Mouse (Mus musculus) heart, postnatal 36 days (tissue): ENCODE results near the gene Ccdc126. TPM values are rescaled to one million over a fixed set of nuclear protein-coding genes. Genes with fewer than 3 reads are reported as not detected.
A peak's percentile ranks its signal among the peaks of the same experiment; 100 is the strongest.

Source experiments
- DNase-seq, 2 experiments: peaks; one replicate each; pipeline ENCODE4 v3.0.0; 2021 to 2022
- intact Hi-C: fragments of 180-260 bp; cut with DNase I; formaldehyde crosslinking; loops from one replicate; pipeline ENCODE4 v1.15.1; 2025
- total RNA-seq, 2 experiments: library from RNA; stranded (reverse); gene quantifications; 2 replicates each; pipeline ENCODE4 v1.2.3; 2021

Ccdc126 gene
- total RNA-seq, 2 experiments from 2014 or later, result 4.4 to 4.6 TPM

DNA sequence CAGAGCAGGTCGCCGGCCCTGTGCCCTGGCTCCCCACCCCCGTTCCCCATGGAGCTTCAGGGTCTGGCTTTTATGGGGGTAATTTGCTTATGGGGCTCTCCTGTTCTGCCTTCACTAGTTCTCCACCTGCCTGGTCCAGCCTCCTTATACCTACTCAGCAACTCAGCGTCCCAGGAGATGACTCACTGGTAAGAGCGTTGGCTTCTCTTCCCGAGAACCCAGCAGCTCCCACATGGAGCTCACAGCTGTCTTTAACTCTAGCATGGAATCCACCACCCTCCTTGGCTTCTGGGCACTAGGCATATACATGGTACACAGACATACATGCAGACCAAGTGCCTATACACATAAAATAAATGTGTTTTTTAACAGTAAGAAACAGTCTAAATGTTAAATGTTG lies 20.1 kb downstream of the Ccdc126 start:
- no peak for DNase-seq
- intact Hi-C loops, result no loop called here

DNA sequence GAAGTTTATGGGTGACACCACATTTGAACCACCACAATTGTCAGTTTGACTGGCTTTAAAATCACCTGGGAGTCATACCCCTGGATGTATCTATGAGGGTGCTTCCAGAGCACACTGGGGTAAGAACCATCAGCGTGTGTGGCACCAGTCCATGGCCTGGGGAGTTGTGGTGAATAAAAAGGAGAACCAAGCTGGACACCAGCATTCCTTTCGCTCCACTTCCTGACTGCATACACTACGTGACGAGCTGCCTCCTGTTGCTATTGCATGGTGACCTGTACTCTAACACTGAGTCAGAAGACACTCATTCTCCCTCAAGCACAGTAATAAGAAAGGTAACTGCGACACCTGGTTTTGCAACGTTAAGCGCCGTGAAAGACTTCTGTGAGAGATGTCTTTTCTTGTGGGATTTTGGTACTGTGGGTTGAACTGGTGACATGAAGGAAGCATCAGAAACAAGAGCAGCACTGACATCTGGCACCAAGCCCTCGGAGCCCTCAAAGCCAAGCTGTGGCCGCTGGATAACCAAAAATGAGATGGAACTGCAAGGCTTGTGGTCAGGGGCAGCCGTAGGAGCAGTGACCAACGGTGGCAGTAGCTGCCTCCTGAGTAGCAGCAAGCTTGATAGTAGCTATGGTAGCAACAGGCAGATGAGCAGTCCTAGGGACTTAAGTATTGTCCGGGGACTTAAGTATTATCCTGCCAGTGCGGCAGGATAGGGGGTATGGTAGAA lies 24.8 kb downstream of the Ccdc126 start:
- intact Hi-C loops, result no loop called here
- no peak for DNase-seq

DNA sequence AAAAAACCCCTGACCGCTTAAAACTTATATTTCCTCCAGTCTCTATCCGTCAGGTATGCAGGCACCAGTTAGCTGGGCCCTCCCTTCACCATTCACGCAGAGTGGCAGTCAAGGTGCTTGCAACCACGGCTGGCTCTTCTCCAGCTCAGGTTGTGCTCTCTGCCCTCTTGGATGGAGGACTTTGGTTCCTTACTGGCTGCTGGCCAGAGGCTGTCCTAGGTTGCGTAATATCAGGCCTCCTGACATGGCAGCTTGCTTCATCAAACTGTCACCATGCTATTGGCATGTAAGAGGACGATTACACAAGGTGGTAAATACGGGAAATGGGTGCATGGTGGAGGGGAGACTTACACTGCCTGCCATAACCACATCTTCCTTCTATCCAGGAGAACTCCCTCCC lies 30.8 kb downstream of the Ccdc126 start:
- intact Hi-C loops, result no loop called here
- DNase-seq, result no peak

DNA sequence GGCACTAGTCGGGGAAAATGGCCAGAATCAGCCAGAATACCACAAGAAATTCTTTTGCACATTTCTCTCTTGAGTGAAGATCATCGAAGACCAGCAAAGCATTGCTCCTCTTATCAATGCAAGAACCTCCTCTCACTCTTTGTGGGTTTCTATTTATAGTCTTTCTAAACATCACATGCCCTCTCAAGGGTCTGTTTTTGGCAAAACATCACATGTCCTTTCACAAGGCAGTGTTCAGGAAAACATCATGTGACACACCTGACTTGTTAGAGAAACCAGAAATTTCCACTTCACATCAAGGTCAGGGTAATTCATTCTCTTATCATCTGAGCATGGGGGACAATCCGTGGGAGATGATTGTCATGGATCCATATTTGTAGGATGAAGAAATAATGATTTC lies 35.5 kb downstream of the Ccdc126 start:
- DNase-seq, result no peak
- intact Hi-C loops, result no loop called here

DNA sequence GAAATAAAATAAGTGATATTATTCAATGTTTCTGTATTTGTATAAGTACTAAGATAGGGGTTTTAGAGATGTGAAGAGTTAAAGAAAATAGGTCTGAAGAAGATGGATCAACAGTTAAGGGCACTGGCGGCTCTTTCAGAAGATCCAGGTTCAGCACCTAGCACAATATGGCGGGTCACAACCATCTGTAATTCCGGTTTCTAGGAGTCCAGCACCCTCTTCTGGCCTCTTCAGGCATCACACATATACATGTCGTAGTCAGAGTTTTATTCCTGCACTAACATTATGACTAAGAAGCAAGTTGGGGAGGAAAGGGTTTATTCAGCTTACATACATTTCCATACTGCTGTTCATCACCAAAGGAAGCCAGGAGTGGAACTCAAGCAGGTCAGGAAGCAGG lies 36.1 kb downstream of the Ccdc126 start:
- DNase-seq, result no peak
- intact Hi-C loops, result no loop called here

DNA sequence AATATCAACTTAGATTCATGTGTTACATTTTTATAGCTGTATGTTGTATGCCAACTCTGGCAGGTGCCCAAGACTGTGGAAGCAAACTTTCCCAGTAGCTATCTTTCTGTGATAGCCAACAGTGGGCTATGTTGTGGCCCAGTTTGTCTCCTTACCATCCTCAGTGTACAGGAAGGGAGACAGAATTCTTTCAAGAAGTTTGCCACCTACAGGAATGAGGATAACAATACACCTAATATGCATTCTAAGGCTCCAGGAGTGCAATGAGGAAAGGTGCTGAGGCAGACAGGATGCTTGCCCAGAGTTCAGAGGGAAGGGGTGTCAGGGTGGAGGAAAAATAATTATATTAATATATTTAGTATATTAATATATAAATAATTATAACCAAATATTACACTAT lies 41.3 kb downstream of the Ccdc126 start:
- intact Hi-C loops, result no loop called here
- DNase-seq, result no peak

DNA sequence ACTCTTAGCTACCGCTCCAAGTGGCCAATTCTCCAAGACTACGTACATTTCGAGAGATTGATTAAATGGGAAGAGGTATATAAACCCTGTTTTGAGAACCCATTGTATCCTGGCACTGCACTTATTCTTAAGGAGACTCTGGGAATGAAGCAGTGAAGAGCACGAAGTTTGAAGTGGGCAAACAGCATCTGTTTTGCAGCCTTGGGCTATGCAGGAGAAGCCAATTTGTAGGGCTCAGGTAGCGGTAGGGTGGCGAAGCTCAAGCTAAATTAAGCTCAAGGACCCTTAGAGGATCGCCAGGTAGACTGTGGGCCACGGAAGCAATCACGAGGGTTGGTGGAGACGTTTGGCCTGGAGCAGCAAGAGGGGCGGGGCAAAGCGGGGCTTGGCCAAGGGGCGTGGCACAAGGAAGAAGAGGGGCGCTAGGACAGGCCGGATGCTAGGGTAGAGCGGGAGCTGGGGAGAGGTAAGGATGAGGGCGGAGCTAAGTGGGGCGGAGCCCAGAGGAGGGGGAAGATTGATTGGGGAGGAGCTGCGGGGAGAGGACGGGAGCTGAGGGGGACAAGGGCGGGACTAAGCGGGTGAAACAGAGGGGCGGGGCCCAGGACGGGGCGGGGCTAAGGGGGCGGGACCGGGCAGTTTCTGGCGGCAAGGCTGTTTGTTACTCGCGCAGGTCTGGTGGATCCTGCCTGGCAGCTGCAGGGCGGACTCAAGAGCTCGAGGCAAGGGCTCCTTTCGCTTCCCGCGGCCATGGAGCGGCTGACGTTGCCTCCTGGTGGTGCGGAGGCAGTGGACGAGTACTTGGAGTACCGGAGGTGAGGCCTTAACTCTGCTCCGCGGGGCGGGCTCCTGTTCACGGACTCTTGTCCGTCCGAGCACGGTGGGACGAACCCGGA lies 48.3 kb downstream of the Ccdc126 start, which contains the start of gene Fam221a:
Gene Fam221a (plus strand): TSS at position 581 of the 896 bp plus-strand sequence.
- DNase-seq, result peak; percentile 81 to 82
- intact Hi-C loops, result loop anchor here (2.0 kb wide), 1 partner anchor 47 kb away; no protein-coding TSS in a partner anchor

DNA sequence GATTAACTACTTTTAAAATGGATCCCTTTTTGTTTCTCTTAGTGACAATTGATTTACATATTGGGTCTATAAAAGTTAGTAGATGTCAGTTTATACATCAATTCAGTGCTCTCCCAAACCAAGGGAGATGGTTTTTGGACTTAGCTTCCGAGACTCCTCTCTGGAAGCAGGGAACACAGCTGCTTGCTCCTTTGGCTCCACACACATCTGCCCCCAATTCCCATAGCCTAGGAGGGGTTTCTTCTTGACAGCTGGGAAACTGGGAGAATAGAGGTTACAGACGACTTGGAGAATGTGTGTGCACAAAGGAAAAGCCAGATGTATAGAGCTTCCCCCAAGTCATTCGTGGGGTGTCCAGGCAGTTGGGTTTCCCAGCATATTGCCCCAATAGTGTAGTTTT lies 49.1 kb downstream of the Ccdc126 start:
- intact Hi-C loops, result no loop called here
- no peak for DNase-seq

DNA sequence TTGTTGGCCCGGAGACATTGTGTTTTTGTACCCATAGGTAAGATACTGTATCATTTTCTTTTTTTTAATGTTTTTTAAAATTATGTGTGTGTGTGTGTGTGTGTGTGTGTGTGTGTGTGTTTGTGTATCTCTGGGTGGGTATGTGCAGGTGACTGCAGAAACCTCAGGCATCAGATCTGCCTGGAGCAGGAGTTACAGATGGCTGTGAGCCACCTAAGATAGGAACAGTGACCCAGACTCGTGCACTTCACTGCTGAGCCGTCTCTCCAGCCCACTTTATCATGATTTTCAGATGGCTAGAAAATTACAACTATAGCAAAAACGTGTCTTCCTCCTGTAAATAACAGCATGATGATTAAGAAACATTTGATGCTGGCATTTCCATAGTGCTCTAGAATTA lies 53.6 kb downstream of the Ccdc126 start:
- intact Hi-C loops, result no loop called here

DNA sequence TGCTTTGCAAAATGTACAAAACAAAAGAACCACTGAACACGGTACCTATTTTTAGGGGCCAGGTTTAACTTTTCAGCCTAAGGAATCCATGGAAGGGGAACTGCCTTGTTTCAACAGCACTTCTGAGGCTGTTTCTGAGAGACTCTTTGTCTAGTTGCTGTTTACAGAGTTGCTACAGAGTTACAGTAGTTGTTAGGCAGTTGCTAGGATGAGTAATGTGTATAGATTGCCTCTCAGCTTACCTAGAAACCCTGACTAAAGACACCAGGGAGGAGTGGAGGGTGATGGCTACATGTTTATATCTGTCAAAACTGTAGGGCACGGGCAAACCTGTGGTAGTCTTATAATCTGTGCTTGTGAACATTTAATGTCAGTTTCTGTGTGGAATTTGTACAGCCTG lies 54.9 kb downstream of the Ccdc126 start:
- intact Hi-C loops, result no loop called here
- no peak for DNase-seq

More for the DNA sequence above, 53.6 kb downstream of the Ccdc126 start:
- DNase-seq, result no peak

DNA sequence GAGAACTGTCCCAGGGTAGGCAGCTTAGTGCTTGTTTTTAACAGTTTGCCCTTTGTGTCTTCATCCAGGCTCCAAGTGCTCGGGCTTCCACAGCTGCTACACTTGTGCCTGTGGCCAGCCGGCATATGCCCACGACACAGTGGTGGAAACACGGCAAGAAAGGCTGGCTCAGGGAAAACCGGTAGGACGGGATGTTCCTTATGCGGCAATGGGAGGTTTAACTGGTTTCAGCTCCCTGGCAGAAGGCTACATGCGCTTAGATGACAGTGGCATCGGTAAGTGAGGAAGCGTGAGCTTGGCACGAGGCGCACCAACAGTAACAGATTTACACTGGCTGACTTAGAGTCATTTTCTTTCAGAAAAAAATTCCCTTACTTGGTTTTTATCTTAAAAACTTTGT lies 59.3 kb downstream of the Ccdc126 start:
- intact Hi-C loops, result no loop called here
- no peak for DNase-seq

Other genes with a start within 250 kb of the Ccdc126 start
- 10 to 100 TPM; 40.9 to 42.7 TPM for gene Malsu1, start 245.5 kb upstream of the Ccdc126 start, total RNA-seq
- under 1 TPM; 0.19 to 0.22 TPM for gene Igf2bp3, start 104.3 kb upstream of the Ccdc126 start, total RNA-seq
- 10 to 100 TPM; 26.8 to 28.4 TPM for gene Tra2a, start 55.2 kb upstream of the Ccdc126 start, total RNA-seq
- gene Fam221a, start 48.5 kb downstream of the Ccdc126 start, total RNA-seq, result under 1 TPM; 0.28 to 0.54 TPM
- under 1 TPM in 1 of 2 experiments, not detected in 1; 0.16 TPM for gene Stk31, start 76.3 kb downstream of the Ccdc126 start, total RNA-seq